ENCODE assay signal across 9 mouse cellular contexts in the genomic region with DNA sequence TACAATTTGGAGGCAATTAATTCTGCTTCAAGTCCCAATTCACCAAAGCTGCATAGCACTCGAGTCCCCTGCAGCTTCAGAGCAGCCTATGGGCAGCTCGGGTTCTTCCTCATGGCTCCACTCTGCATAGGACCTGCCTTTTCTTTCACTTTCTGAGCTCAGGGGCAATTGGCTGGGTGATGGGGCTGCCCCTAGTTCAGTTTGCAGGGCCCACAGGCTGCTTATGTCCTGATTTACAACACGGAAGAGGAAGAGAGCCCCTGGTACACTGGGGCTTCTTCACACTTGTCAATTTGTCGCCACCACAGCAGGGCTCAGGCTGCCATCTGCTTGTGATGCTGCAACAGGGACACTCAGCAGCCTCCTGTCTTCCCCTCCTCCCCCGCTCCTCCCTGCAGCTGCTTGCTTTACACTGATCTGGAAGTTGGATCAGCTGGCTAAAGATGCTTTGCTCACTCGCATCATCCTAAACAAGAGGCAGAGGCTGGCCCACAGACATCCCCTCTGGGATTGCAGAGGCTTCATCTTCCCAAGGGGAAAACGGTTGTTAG. TPM values are rescaled to one million over a fixed set of nuclear protein-coding genes. Genes with fewer than 3 reads are reported as not detected.
DNase-seq lines count a peak whose midpoint lies in the region; ATAC-seq and TF ChIP-seq lines count a peak whose summit lies in the region.
"Had no signal": no experiment of that assay in that cellular context is flagged by ENCODE, and none has a peak within 500 bp of the region (broad histone marks: within the 10 kb centered on the region; RNA-seq: fewer than 3 reads in every experiment).

No protein-coding gene starts in this region.

- WGBS in intestine, embryonic 14.5 days, result 10% methylated on average over 7 of the region's 7 CpGs
- WGBS in intestine, postnatal 0 days, result 23% methylated on average over 7 of the region's 7 CpGs
- 5% methylated on average over 7 of the region's 7 CpGs for WGBS in midbrain, embryonic 11.5 days
- WGBS in stomach, embryonic 15.5 days, result 17% methylated on average over 7 of the region's 7 CpGs

- peak overlapping the region; percentile 15; the same call in 1 of the 2 replicates for H3K4me2 ChIP-seq in intestine, embryonic 14.5 days (ENCODE audit: low read length)
- no peak overlapping the region; the same call in 1 of the 2 replicates for H3K4me2 ChIP-seq in intestine, postnatal 0 days (replicated peaks; ENCODE audit: low read depth)
- H3K4me2 ChIP-seq in midbrain, embryonic 11.5 days, result peak overlapping the region; percentile 24; the same call in 1 of the 2 replicates
- 0 out of 2 replicates have a peak overlapping the region, but pooled peaks have one; percentile 14 for H3K4me2 ChIP-seq in stomach, embryonic 15.5 days

- ATAC-seq in intestine, embryonic 14.5 days (replicated peaks; ENCODE audit: low FRiP score, low TSS enrichment, low read depth), result no peak
- ATAC-seq in intestine, postnatal 0 days, result no peak
- peak; percentile 72 for ATAC-seq in granulocyte monocyte progenitor cell, adult 5-6 weeks (replicated peaks; ENCODE audit: poor library complexity, severe bottlenecking)
- peak; percentile 82 for ATAC-seq in midbrain, embryonic 11.5 days (ENCODE audit: low FRiP score)
- ATAC-seq in stomach, embryonic 15.5 days (ENCODE audit: insufficient read depth, low FRiP score, low read depth), result no peak

- 0 out of 2 replicates have a peak, but pooled peaks cover 7% of the 10 kb centered on the region for H3K4me1 ChIP-seq in intestine, embryonic 14.5 days (replicated peaks; ENCODE audit: control insufficient read depth, insufficient read depth, low read length)
- no peaks in the 10 kb centered on the region for H3K4me1 ChIP-seq in intestine, postnatal 0 days (replicated peaks; ENCODE audit: control insufficient read depth, insufficient read depth, low read length)
- peaks cover 26% of the 10 kb centered on the region for H3K4me1 ChIP-seq in midbrain, embryonic 11.5 days (ENCODE audit: control insufficient read depth, insufficient read depth, low read length)
- H3K4me1 ChIP-seq in stomach, embryonic 15.5 days, result no peaks in the 10 kb centered on the region

- H3K9me3 ChIP-seq in intestine, embryonic 14.5 days (ENCODE audit: control insufficient read depth, low read length), result no peaks in the 10 kb centered on the region
- no peaks in the 10 kb centered on the region for H3K9me3 ChIP-seq in intestine, postnatal 0 days (ENCODE audit: control insufficient read depth)
- no peaks in the 10 kb centered on the region for H3K9me3 ChIP-seq in midbrain, embryonic 11.5 days (ENCODE audit: control insufficient read depth, low read length)
- H3K9me3 ChIP-seq in stomach, embryonic 15.5 days, result no peaks in the 10 kb centered on the region
- H3K9me3 ChIP-seq: G1E had no signal

- no peak for DNase-seq in intestine, embryonic 14.5 days (ENCODE audit: low spot score)
- peak; percentile 12 to 27 for DNase-seq in cerebellum, postnatal 25 days
- DNase-seq in layer of hippocampus, adult 18-20 months (ENCODE audit: low spot score in 2 of 2), result peak; percentile 64 to 70
- DNase-seq in midbrain, embryonic 11.5 days (ENCODE audit: low spot score, missing footprints), result peak; percentile 94
- no peak for DNase-seq in gastrocnemius, adult 8-10 months (ENCODE audit: low spot score in 2 of 2)

- no peaks in the 10 kb centered on the region for H3K36me3 ChIP-seq in intestine, embryonic 14.5 days (ENCODE audit: control insufficient read depth, insufficient read depth, low read length)
- H3K36me3 ChIP-seq in intestine, postnatal 0 days (ENCODE audit: control insufficient read depth, insufficient read depth), result no peaks in the 10 kb centered on the region
- no peaks in the 10 kb centered on the region for H3K36me3 ChIP-seq in midbrain, embryonic 11.5 days (ENCODE audit: control insufficient read depth, insufficient read depth, low read length)
- H3K36me3 ChIP-seq in stomach, embryonic 15.5 days, result no peaks in the 10 kb centered on the region
- H3K36me3 ChIP-seq: G1E had no signal

- 0 out of 2 replicates have a peak overlapping the region, but pooled peaks have one; percentile 10 for H3K4me3 ChIP-seq in intestine, embryonic 14.5 days (ENCODE audit: low read depth, low read length)
- H3K4me3 ChIP-seq in intestine, postnatal 0 days (ENCODE audit: low read depth, low read length), result no peak overlapping the region
- no peak overlapping the region for H3K4me3 ChIP-seq in midbrain, embryonic 11.5 days (ENCODE audit: low read depth, low read length)
- H3K4me3 ChIP-seq in stomach, embryonic 15.5 days (replicated peaks), result 0 out of 2 replicates have a peak overlapping the region, but pooled peaks have one; percentile 3

- H3K9ac ChIP-seq in intestine, embryonic 14.5 days (ENCODE audit: low read length), result no peak overlapping the region
- H3K9ac ChIP-seq in intestine, postnatal 0 days (ENCODE audit: low read depth, low read length), result no peak overlapping the region
- peak overlapping the region; percentile 49 for H3K9ac ChIP-seq in midbrain, embryonic 11.5 days (ENCODE audit: low read length)
- H3K9ac ChIP-seq in stomach, embryonic 15.5 days, result no peak overlapping the region

- H3K27ac ChIP-seq in intestine, embryonic 14.5 days (ENCODE audit: low read depth), result no peak overlapping the region
- no peak overlapping the region for H3K27ac ChIP-seq in intestine, postnatal 0 days (ENCODE audit: low read depth, low read length)
- H3K27ac ChIP-seq in midbrain, embryonic 11.5 days (ENCODE audit: low read depth, low read length), result peak overlapping the region; percentile 63
- no peak overlapping the region for H3K27ac ChIP-seq in stomach, embryonic 15.5 days

- 0 out of 2 replicates have a peak, but pooled peaks cover 2% of the 10 kb centered on the region for H3K27me3 ChIP-seq in intestine, embryonic 14.5 days (replicated peaks; ENCODE audit: control insufficient read depth, insufficient read depth, low read length)
- H3K27me3 ChIP-seq in intestine, postnatal 0 days (replicated peaks; ENCODE audit: control insufficient read depth, insufficient read depth, low read length), result no peaks in the 10 kb centered on the region
- no peaks in the 10 kb centered on the region for H3K27me3 ChIP-seq in midbrain, embryonic 11.5 days (ENCODE audit: control insufficient read depth, insufficient read depth, low read length)
- no peaks in the 10 kb centered on the region for H3K27me3 ChIP-seq in stomach, embryonic 15.5 days (replicated peaks)

- TF ChIP-seq CTCF in intestine, postnatal 0 days (IDR thresholded peaks at IDR 0.05; ENCODE audit: low read depth), result no peak

RNA-seq across cellular contexts. Expression of a gene that starts 38.7 kb away (rescaled TPM):
- 1.9 and 2.5 TPM in 2 replicates for polyA plus RNA-seq in intestine, embryonic 14.5 days (2014; fragmentation: Nextera tagmentation; extraction: Ambion mirVana)
- polyA plus RNA-seq in intestine, postnatal 0 days (2015; fragmentation: Nextera tagmentation; extraction: Ambion mirVana), result 0.30 and 0.35 TPM in 2 replicates
- not detected in 2 replicates for total RNA-seq in granulocyte monocyte progenitor cell, adult 5-6 weeks (2014; fragmentation: Nextera tagmentation)
- not detected in 2 replicates for total RNA-seq in granulocyte monocyte progenitor cell, adult 5-6 weeks (2017)
- 1 to 10 TPM in 1 of 2 experiments, under 1 TPM in 1; 0.45 to 1.0 TPM for total RNA-seq in layer of hippocampus, adult 18-20 months (2021)
- polyA plus RNA-seq in midbrain, embryonic 11.5 days (2014; fragmentation: Nextera tagmentation; extraction: Ambion mirVana), result 3.1 and 3.4 TPM in 2 replicates
- 1.5 and 1.7 TPM in 2 replicates for polyA plus RNA-seq in stomach, embryonic 15.5 days (2015; fragmentation: Nextera tagmentation; extraction: Ambion mirVana)
- under 1 TPM; 0.19 to 0.38 (median 0.24) TPM for total RNA-seq in gastrocnemius, adult 8-10 months (2022)
- polyA plus RNA-seq: G1E had no signal

RNA-seq across cellular contexts. Expression of a gene that starts 40.0 kb away (rescaled TPM):
- polyA plus RNA-seq in intestine, embryonic 14.5 days (2014; fragmentation: Nextera tagmentation; extraction: Ambion mirVana), result 0.71 and 0.72 TPM in 2 replicates
- 0.18 TPM in 1 of 2 replicates, not detected in the other for polyA plus RNA-seq in intestine, postnatal 0 days (2015; fragmentation: Nextera tagmentation; extraction: Ambion mirVana)
- not detected in 2 replicates for total RNA-seq in granulocyte monocyte progenitor cell, adult 5-6 weeks (2014; fragmentation: Nextera tagmentation)
- total RNA-seq in granulocyte monocyte progenitor cell, adult 5-6 weeks (2017), result not detected in 2 replicates
- total RNA-seq in layer of hippocampus, adult 18-20 months (2021), result 1 to 10 TPM in 1 of 2 experiments, under 1 TPM in 1; 0.20 to 1.2 TPM
- polyA plus RNA-seq in midbrain, embryonic 11.5 days (2014; fragmentation: Nextera tagmentation; extraction: Ambion mirVana), result 1.7 TPM in 2 replicates
- 0.49 and 0.68 TPM in 2 replicates for polyA plus RNA-seq in stomach, embryonic 15.5 days (2015; fragmentation: Nextera tagmentation; extraction: Ambion mirVana)
- not detected for total RNA-seq in gastrocnemius, adult 8-10 months (2022)
- total RNA-seq: G1E had no signal
- polyA plus RNA-seq: G1E had no signal

Comparison
In these comparisons a context has a peak if more than half of its experiments do, and no peak if none do; other contexts are left out.
1. H3K4me3 ChIP-seq: peak in intestine, embryonic 14.5 days (single experiment) and stomach, embryonic 15.5 days (single experiment); none in intestine, postnatal 0 days (single experiment) and midbrain, embryonic 11.5 days (single experiment).
2. ATAC-seq: peak in granulocyte monocyte progenitor cell, adult 5-6 weeks (single experiment) and midbrain, embryonic 11.5 days (single experiment); none in intestine, embryonic 14.5 days (single experiment), intestine, postnatal 0 days (single experiment) and stomach, embryonic 15.5 days (single experiment).
3. DNase-seq: peak in cerebellum, postnatal 25 days (2 of 2), layer of hippocampus, adult 18-20 months (2 of 2) and midbrain, embryonic 11.5 days (single experiment); none in intestine, embryonic 14.5 days (single experiment) and gastrocnemius, adult 8-10 months (0 of 2).